Mouse (Mus musculus) hindbrain, embryonic 12.5 days (tissue): ENCODE measurements at regions not wholly inside any gene's neighbourhood (a gene's known extent, or its start where the extent isn't known, plus 50 kb on each side); places are given as distances from the start of the nearest gene placed in this dataset.
A peak's percentile ranks its signal among the peaks of the same experiment; 100 is the strongest.

Experiments used
- ATAC-seq: fragments of 200-750 bp; cut with Nextera tagmentation; 2 replicates; pipeline ENCODE4 v1.8.0; 2017; ENCODE audit warnings: moderate TSS enrichment; ENCODE audit not compliant: low FRiP score
- H3K27ac ChIP-seq: fragments of 300-500 bp; sonication (generic); 2 replicates; pipeline ENCODE4 v1.5.1; 2016; ENCODE audit warnings: mild to moderate bottlenecking
- H3K27me3 ChIP-seq: fragments of 300-500 bp; sonication (generic); 2 replicates; pipeline ENCODE4 v1.6.1; 2016; ENCODE audit warnings: mild to moderate bottlenecking
- H3K36me3 ChIP-seq: fragments of 300-500 bp; sonication (generic); 2 replicates; pipeline ENCODE4 v1.6.1; 2016; ENCODE audit warnings: mild to moderate bottlenecking
- H3K4me1 ChIP-seq: fragments of 300-500 bp; sonication (generic); 2 replicates; pipeline ENCODE4 v1.6.1; 2016
- H3K4me2 ChIP-seq: fragments of 300-500 bp; sonication (generic); replicated peaks from 2 replicates; pipeline ENCODE4 v1.6.1; 2016; ENCODE audit warnings: mild to moderate bottlenecking
- H3K4me3 ChIP-seq: fragments of 300-500 bp; sonication (generic); 2 replicates; pipeline ENCODE4 v1.5.1; 2016; ENCODE audit warnings: mild to moderate bottlenecking
- H3K9ac ChIP-seq: fragments of 300-500 bp; sonication (generic); 2 replicates; pipeline ENCODE4 v1.6.1; 2016; ENCODE audit warnings: mild to moderate bottlenecking, moderate library complexity
- H3K9me3 ChIP-seq: fragments of 300-500 bp; sonication (generic); replicated peaks from 2 replicates; pipeline ENCODE4 v1.6.1; 2016; ENCODE audit warnings: mild to moderate bottlenecking
- WGBS: fragments of 180-500 bp; shearing (Covaris S2); methylation state at CpG from one replicate; pipeline ENCODE4 v1.1.7; 2016; 5-methylcytosine and 5-hydroxymethylcytosine counted together

- Histone ChIP-seq H3K4me3 (no peak overlapping the region), H3K36me3 (no peaks in the 10 kb centered on the region), H3K4me1 (peaks cover 24% of the 10 kb centered on the region), H3K9ac (no peak overlapping the region), H3K9me3 (no peaks in the 10 kb centered on the region), H3K4me2 (no peak overlapping the region), H3K27me3 (peaks cover 9% of the 10 kb centered on the region), H3K27ac (no peak overlapping the region)
- no peak for ATAC-seq
- WGBS = 30% methylated on average over 3 of the region's 3 CpGs
Observed at GRCm38 (mm10) chr8:8871938-8872337, 181.6 kb upstream of the Arglu1 start.

GRCm38 (mm10) chr8:8871039-8871438 is 180.7 kb upstream of the Arglu1 start:
- H3K36me3 ChIP-seq = no peaks in the 10 kb centered on the region
- no peak overlapping the region for H3K27ac ChIP-seq
- no peak for ATAC-seq
- H3K9me3 ChIP-seq = no peaks in the 10 kb centered on the region
- H3K4me3 ChIP-seq = no peak overlapping the region
- no peak overlapping the region for H3K9ac ChIP-seq
- peaks cover 20% of the 10 kb centered on the region for H3K4me1 ChIP-seq
- H3K4me2 ChIP-seq = no peak overlapping the region
- H3K27me3 ChIP-seq = peaks cover 9% of the 10 kb centered on the region; the same call in 1 of the 2 replicates
- WGBS = 39% methylated on average over 8 of the region's 8 CpGs

- no peaks in the 10 kb centered on the region for H3K9me3 ChIP-seq
- no peak overlapping the region for H3K9ac ChIP-seq
- peak; percentile 84 for ATAC-seq
- WGBS = 0% methylated on average over 4 of the region's 4 CpGs
- no peaks in the 10 kb centered on the region for H3K36me3 ChIP-seq
- peaks cover 20% of the 10 kb centered on the region for H3K4me1 ChIP-seq
- H3K27ac ChIP-seq = 0 out of 2 replicates have a peak overlapping the region, but pooled peaks have one; percentile 48
- no peak overlapping the region for H3K4me2 ChIP-seq
- H3K27me3 ChIP-seq = peaks cover 9% of the 10 kb centered on the region; the same call in 1 of the 2 replicates
- H3K4me3 ChIP-seq = no peak overlapping the region
Observed at GRCm38 (mm10) chr8:8870487-8870886, 180.2 kb upstream of the Arglu1 start.

- no peak overlapping the region for H3K4me2 ChIP-seq
- WGBS = 56% methylated on average over 6 of the region's 6 CpGs
- H3K4me1 ChIP-seq = peaks cover 20% of the 10 kb centered on the region
- no peak overlapping the region for H3K27ac ChIP-seq
- ATAC-seq = no peak
- H3K27me3 ChIP-seq = peaks cover 9% of the 10 kb centered on the region; the same call in 1 of the 2 replicates
- no peaks in the 10 kb centered on the region for H3K36me3 ChIP-seq
- H3K9me3 ChIP-seq = no peaks in the 10 kb centered on the region
- no peak overlapping the region for H3K4me3 ChIP-seq
- H3K9ac ChIP-seq = no peak overlapping the region
Observed at GRCm38 (mm10) chr8:8869338-8869737, 179.0 kb upstream of the Arglu1 start.

- WGBS = 66% methylated on average over 8 of the region's 8 CpGs
Observed at GRCm38 (mm10) chr8:8867924-8868323, 177.6 kb upstream of the Arglu1 start.

GRCm38 (mm10) chr8:8867126-8867777 is 176.9 kb upstream of the Arglu1 start:
- Histone ChIP-seq H3K36me3 (no peaks in the 10 kb centered on the region), H3K27me3 (no peaks in the 10 kb centered on the region), H3K27ac (no peak overlapping the region), H3K9ac (no peak overlapping the region), H3K4me3 (no peak overlapping the region), H3K9me3 (no peaks in the 10 kb centered on the region), H3K4me1 (peaks cover 20% of the 10 kb centered on the region), H3K4me2 (no peak overlapping the region)
- WGBS = 60% methylated on average over 9 of the region's 9 CpGs
- ATAC-seq = no peak

More at GRCm38 (mm10) chr8:8867924-8868323, 177.6 kb upstream of the Arglu1 start:
- no peak overlapping the region for H3K4me3 ChIP-seq
- H3K27ac ChIP-seq = no peak overlapping the region
- no peak overlapping the region for H3K4me2 ChIP-seq
- H3K4me1 ChIP-seq = peaks cover 20% of the 10 kb centered on the region
- H3K9me3 ChIP-seq = no peaks in the 10 kb centered on the region
- ATAC-seq = no peak
- peaks cover 3% of the 10 kb centered on the region; the same call in 1 of the 2 replicates for H3K27me3 ChIP-seq
- H3K36me3 ChIP-seq = no peaks in the 10 kb centered on the region
- H3K9ac ChIP-seq = no peak overlapping the region

- no peak overlapping the region for H3K4me2 ChIP-seq
- H3K4me3 ChIP-seq = no peak overlapping the region
- H3K27ac ChIP-seq = no peak overlapping the region
- H3K27me3 ChIP-seq = no peaks in the 10 kb centered on the region
- no peaks in the 10 kb centered on the region for H3K4me1 ChIP-seq
- no peak overlapping the region for H3K9ac ChIP-seq
- H3K36me3 ChIP-seq = no peaks in the 10 kb centered on the region
- no peak for ATAC-seq
- WGBS = 82% methylated on average over 6 of the region's 6 CpGs
- no peaks in the 10 kb centered on the region for H3K9me3 ChIP-seq
Observed at GRCm38 (mm10) chr8:8862767-8863166, 172.4 kb upstream of the Arglu1 start.

GRCm38 (mm10) chr8:8861331-8861940 is 171.1 kb upstream of the Arglu1 start:
- Histone ChIP-seq H3K27me3 (no peaks in the 10 kb centered on the region), H3K27ac (no peak overlapping the region), H3K4me1 (no peaks in the 10 kb centered on the region), H3K4me2 (no peak overlapping the region), H3K9me3 (no peaks in the 10 kb centered on the region), H3K36me3 (no peaks in the 10 kb centered on the region), H3K9ac (no peak overlapping the region), H3K4me3 (no peak overlapping the region)
- WGBS = 59% methylated on average over 9 of the region's 9 CpGs
- no peak for ATAC-seq

- no peak overlapping the region for H3K4me3 ChIP-seq
- no peak overlapping the region for H3K9ac ChIP-seq
- ATAC-seq = no peak
- no peaks in the 10 kb centered on the region for H3K36me3 ChIP-seq
- H3K4me2 ChIP-seq = no peak overlapping the region
- WGBS = 64% methylated on average over 3 of the region's 3 CpGs
- no peaks in the 10 kb centered on the region for H3K9me3 ChIP-seq
- H3K4me1 ChIP-seq = no peaks in the 10 kb centered on the region
- no peak overlapping the region for H3K27ac ChIP-seq
- no peaks in the 10 kb centered on the region for H3K27me3 ChIP-seq
Observed at GRCm38 (mm10) chr8:8858636-8859035, 168.3 kb upstream of the Arglu1 start.

GRCm38 (mm10) chr8:8852656-8853366 is 162.5 kb upstream of the Arglu1 start:
- WGBS = 47% methylated on average over 7 of the region's 7 CpGs
- H3K4me1 ChIP-seq = no peaks in the 10 kb centered on the region; the same call in 1 of the 2 replicates
- no peaks in the 10 kb centered on the region for H3K36me3 ChIP-seq
- H3K9ac ChIP-seq = no peak overlapping the region
- no peaks in the 10 kb centered on the region; the same call in 1 of the 2 replicates for H3K27me3 ChIP-seq
- ATAC-seq = no peak
- H3K9me3 ChIP-seq = no peaks in the 10 kb centered on the region
- H3K27ac ChIP-seq = no peak overlapping the region
- H3K4me3 ChIP-seq = no peak overlapping the region
- H3K4me2 ChIP-seq = no peak overlapping the region

- Histone ChIP-seq H3K9me3 (no peaks in the 10 kb centered on the region), H3K4me1 (no peaks in the 10 kb centered on the region; the same call in 1 of the 2 replicates), H3K27me3 (no peaks in the 10 kb centered on the region; the same call in 1 of the 2 replicates), H3K27ac (no peak overlapping the region), H3K4me3 (no peak overlapping the region), H3K36me3 (no peaks in the 10 kb centered on the region), H3K9ac (no peak overlapping the region), H3K4me2 (no peak overlapping the region)
- ATAC-seq = no peak
- WGBS = 82% methylated on average over 4 of the region's 4 CpGs
Observed at GRCm38 (mm10) chr8:8851271-8851670, 160.9 kb upstream of the Arglu1 start.

- H3K27me3 ChIP-seq = no peaks in the 10 kb centered on the region; the same call in 1 of the 2 replicates
Observed at GRCm38 (mm10) chr8:8850766-8851165, 160.4 kb upstream of the Arglu1 start.

More at GRCm38 (mm10) chr8:8850766-8851165, 160.4 kb upstream of the Arglu1 start:
- no peak overlapping the region for H3K9ac ChIP-seq
- no peaks in the 10 kb centered on the region for H3K9me3 ChIP-seq
- WGBS = 62% methylated on average over 8 of the region's 8 CpGs
- no peaks in the 10 kb centered on the region; the same call in 1 of the 2 replicates for H3K4me1 ChIP-seq
- no peak for ATAC-seq
- H3K36me3 ChIP-seq = no peaks in the 10 kb centered on the region
- H3K4me2 ChIP-seq = no peak overlapping the region
- H3K4me3 ChIP-seq = no peak overlapping the region
- H3K27ac ChIP-seq = no peak overlapping the region
